Mouse (Mus musculus): Measurements from ENCODE around the gene Pde7b.

- no peak for TF ChIP-seq CTCF (IDR thresholded peaks at IDR 0.05; ENCODE audit: control insufficient read depth, insufficient read depth, insufficient replicate concordance, low read depth, low read length)
- no peak for TF ChIP-seq POLR2A (IDR thresholded peaks at IDR 0.05; ENCODE audit: control insufficient read depth, low read depth, low read length)
Observed at GRCm38 (mm10) chr10:20723521-20723915, 1.4 kb downstream of the Pde7b start.
